Mouse (Mus musculus) myocyte (in vitro differentiated cells): ENCODE results near the gene Kif16b.

Experiments
- CEBPB ChIP-seq: IDR thresholded peaks from 2 replicates; pipeline ENCODE4 v1.6.1; 2011; ENCODE audit warnings: mild to moderate bottlenecking, moderate library complexity; ENCODE audit not compliant: poor library complexity, insufficient read depth, severe bottlenecking
- E2F4 ChIP-seq: IDR thresholded peaks from one replicate; pipeline ENCODE4 v1.6.1; 2011; ENCODE audit warnings: mild to moderate bottlenecking, control low read depth, moderate library complexity; ENCODE audit not compliant: insufficient read depth
- MAX ChIP-seq: IDR thresholded peaks from one replicate; pipeline ENCODE4 v1.6.1; 2011; ENCODE audit warnings: low read depth, mild to moderate bottlenecking, control low read depth
- POLR2A ChIP-seq: IDR thresholded peaks from one replicate; pipeline ENCODE4 v1.6.1; 2011; ENCODE audit warnings: low read depth, mild to moderate bottlenecking, control low read depth, moderate library complexity; ENCODE audit not compliant: insufficient read length
- POLR2AphosphoS2 ChIP-seq: IDR thresholded peaks from one replicate; pipeline ENCODE4 v1.6.1; 2011; ENCODE audit warnings: low read depth, control low read depth; ENCODE audit not compliant: insufficient read length
- REST ChIP-seq: IDR thresholded peaks from one replicate; pipeline ENCODE4 v1.6.1; 2011; ENCODE audit warnings: mild to moderate bottlenecking, control low read depth, moderate library complexity; ENCODE audit not compliant: insufficient read depth, insufficient read length
- SRF ChIP-seq: IDR thresholded peaks from one replicate; pipeline ENCODE4 v1.6.1; 2011; ENCODE audit warnings: low read depth; ENCODE audit not compliant: control insufficient read depth, insufficient read length
- TCF3 ChIP-seq: IDR thresholded peaks from one replicate; pipeline ENCODE4 v1.6.1; 2011; ENCODE audit warnings: low read depth, control low read depth; ENCODE audit not compliant: insufficient read length
- USF1 ChIP-seq: IDR thresholded peaks from one replicate; pipeline ENCODE4 v1.6.1; 2011; ENCODE audit warnings: low read depth, mild to moderate bottlenecking, control low read depth, moderate library complexity

GRCm38 (mm10) chr2:142734046-142734445, 167.3 kb downstream of the Kif16b start:
- no peak for TF ChIP-seq MAX
- TF ChIP-seq POLR2A = no peak
- no peak for TF ChIP-seq E2F4
- TF ChIP-seq TCF3 = no peak
- no peak for TF ChIP-seq REST
- no peak for TF ChIP-seq SRF
- TF ChIP-seq POLR2AphosphoS2 = no peak
- no peak for TF ChIP-seq USF1
- TF ChIP-seq CEBPB = no peak
